Mouse (Mus musculus): ENCODE measurements at regions not wholly inside any gene's neighbourhood (a gene's known extent, or its start where the extent isn't known, plus 50 kb on each side); places are given as distances from the start of the nearest gene placed in this dataset.

GRCm38 (mm10) chr16:95917635-95918407 lies 72.9 kb downstream of the Psmg1 start:
- WGBS (ENCODE audit: insufficient replicate concordance) = 69% methylated on average over 14 of the region's 14 CpGs
- H3K4me2 ChIP-seq (ENCODE audit: low read depth, low read length) = no peak overlapping the region
- ATAC-seq (ENCODE audit: low read depth) = no peak

GRCm38 (mm10) chr16:95913879-95914278 lies 76.9 kb downstream of the Psmg1 start:
- H3K27ac ChIP-seq (ENCODE audit: low read length) = no peak overlapping the region
- WGBS (ENCODE audit: insufficient replicate concordance) = 64% methylated on average over 5 of the region's 5 CpGs
- H3K4me3 ChIP-seq (ENCODE audit: low read depth, low read length) = no peak overlapping the region
- no peak overlapping the region for H3K9ac ChIP-seq (ENCODE audit: low read depth, low read length)
- no peak overlapping the region for H3K4me2 ChIP-seq (ENCODE audit: low read depth, low read length)
- ATAC-seq (ENCODE audit: low read depth) = no peak
- H3K4me1 ChIP-seq (ENCODE audit: control insufficient read depth, low read depth, low read length) = no peaks in the 10 kb centered on the region
- H3K27me3 ChIP-seq (ENCODE audit: control insufficient read depth, insufficient read depth, low read depth, low read length) = no peaks in the 10 kb centered on the region
- no peaks in the 10 kb centered on the region for H3K36me3 ChIP-seq (ENCODE audit: control insufficient read depth, insufficient read depth)
- H3K9me3 ChIP-seq (replicated peaks; ENCODE audit: control insufficient read depth, low read length) = no peaks in the 10 kb centered on the region

More at GRCm38 (mm10) chr16:95917635-95918407, 72.9 kb downstream of the Psmg1 start:
- Histone ChIP-seq H3K27me3 (ENCODE audit: control insufficient read depth, insufficient read depth, low read depth, low read length) (no peaks in the 10 kb centered on the region), H3K9ac (ENCODE audit: low read depth, low read length) (no peak overlapping the region), H3K9me3 (replicated peaks; ENCODE audit: control insufficient read depth, low read length) (no peaks in the 10 kb centered on the region), H3K4me3 (ENCODE audit: low read depth, low read length) (no peak overlapping the region), H3K27ac (ENCODE audit: low read length) (no peak overlapping the region), H3K4me1 (ENCODE audit: control insufficient read depth, low read depth, low read length) (no peaks in the 10 kb centered on the region), H3K36me3 (ENCODE audit: control insufficient read depth, insufficient read depth) (no peaks in the 10 kb centered on the region)

- H3K9me3 ChIP-seq (replicated peaks; ENCODE audit: control insufficient read depth, low read length) = no peaks in the 10 kb centered on the region
- no peak overlapping the region for H3K9ac ChIP-seq (ENCODE audit: low read depth, low read length)
- no peaks in the 10 kb centered on the region for H3K4me1 ChIP-seq (ENCODE audit: control insufficient read depth, low read depth, low read length)
- no peak overlapping the region for H3K27ac ChIP-seq (ENCODE audit: low read length)
- H3K36me3 ChIP-seq (ENCODE audit: control insufficient read depth, insufficient read depth) = no peaks in the 10 kb centered on the region
- H3K27me3 ChIP-seq (ENCODE audit: control insufficient read depth, insufficient read depth, low read depth, low read length) = no peaks in the 10 kb centered on the region
- no peak for ATAC-seq (ENCODE audit: low read depth)
- H3K4me2 ChIP-seq (ENCODE audit: low read depth, low read length) = no peak overlapping the region
- no peak overlapping the region for H3K4me3 ChIP-seq (ENCODE audit: low read depth, low read length)
- WGBS (ENCODE audit: insufficient replicate concordance) = 55% methylated on average over 6 of the region's 6 CpGs
Measured at GRCm38 (mm10) chr16:95904531-95905165, 86.1 kb downstream of the Psmg1 start.

GRCm38 (mm10) chr16:95903383-95903913 lies 87.3 kb downstream of the Psmg1 start:
- no peaks in the 10 kb centered on the region for H3K36me3 ChIP-seq (ENCODE audit: control insufficient read depth, insufficient read depth)
- H3K9me3 ChIP-seq (replicated peaks; ENCODE audit: control insufficient read depth, low read length) = no peaks in the 10 kb centered on the region
- no peaks in the 10 kb centered on the region for H3K27me3 ChIP-seq (ENCODE audit: control insufficient read depth, insufficient read depth, low read depth, low read length)
- no peak for ATAC-seq (ENCODE audit: low read depth)
- whole genome bisulfite sequencing (ENCODE audit: insufficient replicate concordance) = 22% methylated on average over 3 of the region's 3 CpGs
- H3K27ac ChIP-seq (ENCODE audit: low read length) = no peak overlapping the region
- no peak overlapping the region for H3K9ac ChIP-seq (ENCODE audit: low read depth, low read length)
- H3K4me3 ChIP-seq (ENCODE audit: low read depth, low read length) = no peak overlapping the region
- no peaks in the 10 kb centered on the region for H3K4me1 ChIP-seq (ENCODE audit: control insufficient read depth, low read depth, low read length)
- no peak overlapping the region for H3K4me2 ChIP-seq (ENCODE audit: low read depth, low read length)

- H3K9ac ChIP-seq (ENCODE audit: low read depth, low read length) = no peak overlapping the region
- no peaks in the 10 kb centered on the region for H3K9me3 ChIP-seq (replicated peaks; ENCODE audit: control insufficient read depth, low read length)
- no peak overlapping the region for H3K27ac ChIP-seq (ENCODE audit: low read length)
- no peak for ATAC-seq (ENCODE audit: low read depth)
- WGBS (ENCODE audit: insufficient replicate concordance) = 58% methylated on average over 1 of the region's 1 CpGs
- no peaks in the 10 kb centered on the region for H3K4me1 ChIP-seq (ENCODE audit: control insufficient read depth, low read depth, low read length)
- H3K4me2 ChIP-seq (ENCODE audit: low read depth, low read length) = no peak overlapping the region
- H3K4me3 ChIP-seq (ENCODE audit: low read depth, low read length) = no peak overlapping the region
- no peaks in the 10 kb centered on the region for H3K36me3 ChIP-seq (ENCODE audit: control insufficient read depth, insufficient read depth)
- H3K27me3 ChIP-seq (ENCODE audit: control insufficient read depth, insufficient read depth, low read depth, low read length) = no peaks in the 10 kb centered on the region
Measured at GRCm38 (mm10) chr16:95902177-95902576, 88.6 kb downstream of the Psmg1 start.

- whole genome bisulfite sequencing (ENCODE audit: insufficient replicate concordance) = 35% methylated on average over 9 of the region's 9 CpGs
- Histone ChIP-seq H3K9ac (ENCODE audit: low read depth, low read length) (no peak overlapping the region), H3K4me3 (ENCODE audit: low read depth, low read length) (no peak overlapping the region), H3K27me3 (ENCODE audit: control insufficient read depth, insufficient read depth, low read depth, low read length) (no peaks in the 10 kb centered on the region), H3K27ac (ENCODE audit: low read length) (no peak overlapping the region), H3K4me1 (ENCODE audit: control insufficient read depth, low read depth, low read length) (no peaks in the 10 kb centered on the region), H3K36me3 (ENCODE audit: control insufficient read depth, insufficient read depth) (no peaks in the 10 kb centered on the region), H3K9me3 (replicated peaks; ENCODE audit: control insufficient read depth, low read length) (no peaks in the 10 kb centered on the region), H3K4me2 (ENCODE audit: low read depth, low read length) (no peak overlapping the region)
- no peak for ATAC-seq (ENCODE audit: low read depth)
Measured at GRCm38 (mm10) chr16:95901388-95901787, 89.4 kb downstream of the Psmg1 start.

- no peaks in the 10 kb centered on the region for H3K9me3 ChIP-seq (replicated peaks; ENCODE audit: control insufficient read depth, low read length)
- no peak overlapping the region for H3K4me2 ChIP-seq (ENCODE audit: low read depth, low read length)
- no peak overlapping the region for H3K9ac ChIP-seq (ENCODE audit: low read depth, low read length)
- no peaks in the 10 kb centered on the region for H3K4me1 ChIP-seq (ENCODE audit: control insufficient read depth, low read depth, low read length)
- no peak overlapping the region for H3K27ac ChIP-seq (ENCODE audit: low read length)
- WGBS (ENCODE audit: insufficient replicate concordance) = 43% methylated on average over 9 of the region's 9 CpGs
- H3K36me3 ChIP-seq (ENCODE audit: control insufficient read depth, insufficient read depth) = no peaks in the 10 kb centered on the region
- no peak overlapping the region for H3K4me3 ChIP-seq (ENCODE audit: low read depth, low read length)
- H3K27me3 ChIP-seq (ENCODE audit: control insufficient read depth, insufficient read depth, low read depth, low read length) = no peaks in the 10 kb centered on the region
- ATAC-seq (ENCODE audit: low read depth) = no peak
Measured at GRCm38 (mm10) chr16:95900181-95900580, 90.6 kb downstream of the Psmg1 start.

- no peak overlapping the region for H3K4me3 ChIP-seq (ENCODE audit: low read depth, low read length)
- H3K36me3 ChIP-seq (ENCODE audit: control insufficient read depth, insufficient read depth) = no peaks in the 10 kb centered on the region
- no peak overlapping the region for H3K9ac ChIP-seq (ENCODE audit: low read depth, low read length)
- 56% methylated on average over 3 of the region's 3 CpGs for WGBS (ENCODE audit: insufficient replicate concordance)
- no peaks in the 10 kb centered on the region for H3K9me3 ChIP-seq (replicated peaks; ENCODE audit: control insufficient read depth, low read length)
- no peak overlapping the region for H3K4me2 ChIP-seq (ENCODE audit: low read depth, low read length)
- no peak for ATAC-seq (ENCODE audit: low read depth)
- H3K27ac ChIP-seq (ENCODE audit: low read length) = no peak overlapping the region
- no peaks in the 10 kb centered on the region for H3K27me3 ChIP-seq (ENCODE audit: control insufficient read depth, insufficient read depth, low read depth, low read length)
- H3K4me1 ChIP-seq (ENCODE audit: control insufficient read depth, low read depth, low read length) = no peaks in the 10 kb centered on the region
Measured at GRCm38 (mm10) chr16:95899672-95900071, 91.1 kb downstream of the Psmg1 start.

GRCm38 (mm10) chr16:95897843-95898242 lies 92.9 kb downstream of the Psmg1 start:
- Histone ChIP-seq H3K4me3 (ENCODE audit: low read depth, low read length) (no peak overlapping the region), H3K27ac (ENCODE audit: low read length) (no peak overlapping the region), H3K9me3 (replicated peaks; ENCODE audit: control insufficient read depth, low read length) (no peaks in the 10 kb centered on the region), H3K27me3 (ENCODE audit: control insufficient read depth, insufficient read depth, low read depth, low read length) (no peaks in the 10 kb centered on the region), H3K9ac (ENCODE audit: low read depth, low read length) (no peak overlapping the region), H3K4me1 (ENCODE audit: control insufficient read depth, low read depth, low read length) (no peaks in the 10 kb centered on the region; the same call in 1 of the 2 replicates), H3K4me2 (ENCODE audit: low read depth, low read length) (no peak overlapping the region), H3K36me3 (ENCODE audit: control insufficient read depth, insufficient read depth) (no peaks in the 10 kb centered on the region)
- ATAC-seq (ENCODE audit: low read depth) = no peak
- 67% methylated on average over 7 of the region's 7 CpGs for WGBS (ENCODE audit: insufficient replicate concordance)

Data from liver, embryonic 16.5 days (tissue).